Mouse (Mus musculus): ENCODE data around the gene Drc3.

GRCm38 (mm10) chr11:60383518-60383917, 30.4 kb downstream of the Drc3 start:
- TF ChIP-seq CTCF (IDR thresholded peaks at IDR 0.05; ENCODE audit: control insufficient read depth, insufficient read depth, insufficient replicate concordance, low read depth, low read length): no peak
- no peak for TF ChIP-seq POLR2A (IDR thresholded peaks at IDR 0.05; ENCODE audit: control insufficient read depth, low read depth, low read length)

Data from testis, adult 2 months (tissue).